16 mouse cellular contexts compared by ENCODE assay signal in genomic region chr9:115245092-115245491, GRCm38 (mm10).
A peak's percentile ranks its signal among the peaks of the same experiment; 100 is the strongest.
DNase-seq lines count a peak whose midpoint lies in the region; ATAC-seq and TF ChIP-seq lines count a peak whose summit lies in the region.
"Had no signal": no experiment of that assay in that cellular context is flagged by ENCODE, and none has a peak within 500 bp of the region (broad histone marks: within the 10 kb centered on the region; RNA-seq: fewer than 3 reads in every experiment).

No protein-coding gene starts in this region.

- no peak overlapping the region for H3K9ac ChIP-seq in heart, embryonic 11.5 days (ENCODE audit: low read depth, low read length)
- H3K9ac ChIP-seq in heart, embryonic 12.5 days: no peak overlapping the region
- no peak overlapping the region for H3K9ac ChIP-seq in lung, embryonic 14.5 days
- H3K9ac ChIP-seq: embryonic facial prominence, embryonic 15.5 days; heart, embryonic 15.5 days; limb, embryonic 15.5 days had no signal

- H3K4me3 ChIP-seq in heart, embryonic 11.5 days (ENCODE audit: low read depth, low read length): no peak overlapping the region
- H3K4me3 ChIP-seq in heart, embryonic 12.5 days: no peak overlapping the region
- H3K4me3 ChIP-seq in lung, embryonic 14.5 days (ENCODE audit: low read depth, low read length): no peak overlapping the region
- H3K4me3 ChIP-seq: embryonic facial prominence, embryonic 15.5 days; forebrain, embryonic 10.5 days; heart, embryonic 15.5 days; limb, embryonic 15.5 days had no signal

- peaks cover 8% of the 10 kb centered on the region for H3K4me1 ChIP-seq in heart, embryonic 11.5 days (ENCODE audit: control insufficient read depth, insufficient read depth, low read length)
- H3K4me1 ChIP-seq in heart, embryonic 12.5 days (replicated peaks): peaks cover 10% of the 10 kb centered on the region
- H3K4me1 ChIP-seq in lung, embryonic 14.5 days (ENCODE audit: insufficient read depth): no peaks in the 10 kb centered on the region
- H3K4me1 ChIP-seq: forebrain, embryonic 10.5 days had no signal

- H3K9me3 ChIP-seq in heart, embryonic 11.5 days (replicated peaks; ENCODE audit: control insufficient read depth, low read length): no peaks in the 10 kb centered on the region
- H3K9me3 ChIP-seq in heart, embryonic 12.5 days (replicated peaks): no peaks in the 10 kb centered on the region
- no peaks in the 10 kb centered on the region for H3K9me3 ChIP-seq in lung, embryonic 14.5 days (ENCODE audit: low read depth, low read length)
- H3K9me3 ChIP-seq: embryonic facial prominence, embryonic 15.5 days; forebrain, embryonic 10.5 days; heart, embryonic 15.5 days; limb, embryonic 15.5 days had no signal

- DNase-seq in NIH3T3 (ENCODE audit: low read depth): peak; percentile 81
- peak; percentile 63 for DNase-seq in lung, embryonic 14.5 days
- DNase-seq in skeletal muscle tissue, adult 2 months (ENCODE audit: low read depth, low spot score): peak; percentile 78
- no peak for DNase-seq in layer of hippocampus, adult 9-11 months
- DNase-seq in kidney, postnatal 10 days: no peak
- DNase-seq: adrenal gland, postnatal 10 days; cerebellum, adult 18-20 months; kidney, adult 11 months; kidney, postnatal 14 days had no signal

- no peaks in the 10 kb centered on the region for H3K27me3 ChIP-seq in heart, embryonic 11.5 days (ENCODE audit: control insufficient read depth, insufficient read depth, low read length)
- no peaks in the 10 kb centered on the region for H3K27me3 ChIP-seq in heart, embryonic 12.5 days (replicated peaks)
- H3K27me3 ChIP-seq in lung, embryonic 14.5 days (ENCODE audit: insufficient read depth, low read length): no peaks in the 10 kb centered on the region
- H3K27me3 ChIP-seq: embryonic facial prominence, embryonic 15.5 days; heart, embryonic 15.5 days; limb, embryonic 15.5 days had no signal

- TF ChIP-seq CTCF in lung, embryonic 14.5 days (IDR thresholded peaks at IDR 0.05; ENCODE audit: low read depth): no peak

- no peak overlapping the region for H3K27ac ChIP-seq in heart, embryonic 11.5 days (ENCODE audit: low read depth, low read length)
- H3K27ac ChIP-seq in heart, embryonic 12.5 days (ENCODE audit: poor library complexity, severe bottlenecking): no peak overlapping the region
- H3K27ac ChIP-seq in lung, embryonic 14.5 days (ENCODE audit: low read depth): no peak overlapping the region
- H3K27ac ChIP-seq: forebrain, embryonic 10.5 days; heart, embryonic 15.5 days; limb, embryonic 15.5 days had no signal

- no peak overlapping the region for H3K4me2 ChIP-seq in heart, embryonic 11.5 days
- H3K4me2 ChIP-seq in heart, embryonic 12.5 days: no peak overlapping the region
- no peak overlapping the region for H3K4me2 ChIP-seq in lung, embryonic 14.5 days
- H3K4me2 ChIP-seq: embryonic facial prominence, embryonic 15.5 days; heart, embryonic 15.5 days; limb, embryonic 15.5 days had no signal

- ATAC-seq in heart, embryonic 11.5 days (replicated peaks; ENCODE audit: insufficient number of reproducible peaks, low FRiP score, low TSS enrichment): 0 out of 2 replicates have a peak, but pooled peaks have one; percentile 42
- no peak for ATAC-seq in heart, embryonic 12.5 days (ENCODE audit: insufficient number of reproducible peaks, low FRiP score)
- no peak for ATAC-seq in lung, embryonic 14.5 days (ENCODE audit: insufficient read depth)
- ATAC-seq: CD4-positive, CD25-positive, alpha-beta regulatory T cell, adult 4 months had no signal

- 71% methylated on average over 6 of the region's 6 CpGs for WGBS in heart, embryonic 11.5 days (ENCODE audit: insufficient replicate concordance)
- 74% methylated on average over 6 of the region's 6 CpGs for WGBS in heart, embryonic 12.5 days
- 73% methylated on average over 6 of the region's 6 CpGs for WGBS in lung, embryonic 14.5 days

- H3K36me3 ChIP-seq in heart, embryonic 11.5 days (ENCODE audit: control insufficient read depth, insufficient read depth, low read length): peaks cover 43% of the 10 kb centered on the region
- peaks cover 92% of the 10 kb centered on the region for H3K36me3 ChIP-seq in heart, embryonic 12.5 days
- peaks cover 94% of the 10 kb centered on the region for H3K36me3 ChIP-seq in lung, embryonic 14.5 days (ENCODE audit: insufficient read depth)

Comparison
In these comparisons a context has a peak if more than half of its experiments do, and no peak if none do; other contexts are left out.
1. DNase-seq: peak in NIH3T3 (single experiment), lung, embryonic 14.5 days (single experiment) and skeletal muscle tissue, adult 2 months (single experiment); none in layer of hippocampus, adult 9-11 months (single experiment) and kidney, postnatal 10 days (single experiment).